Mouse (Mus musculus): ENCODE results near the gene Olfr1131.
"Not testable (repeated sequence)": the region's sequence is repeated elsewhere in the genome, so short reads cannot be mapped to it uniquely, and the experiment has no call there.

Gene Olfr1131

GRCm38 (mm10) chr2:87626804-87627203, at the start of gene Olfr1131:
Gene Olfr1131, plus strand, starts transcription at chr2:87627104.
- in situ Hi-C loops (cut with MboI; ENCODE audit: unreplicated experiment in 2 of 2) = no loop called here

GRCm38 (mm10) chr2:87605912-87606311, 21.0 kb upstream of the Olfr1131 start, which contains the start of gene Olfr1130:
Gene Olfr1130, plus strand, starts transcription at chr2:87606212.
- in situ Hi-C loops (cut with MboI; ENCODE audit: unreplicated experiment in 2 of 2) = not testable (repeated sequence)

GRCm38 (mm10) chr2:87637435-87637834, 10.5 kb downstream of the Olfr1131 start, which contains the start of gene Olfr1132:
Gene Olfr1132, minus strand, starts transcription at chr2:87637535.
- in situ Hi-C loops (cut with MboI; ENCODE audit: unreplicated experiment in 2 of 2) = no loop called here

GRCm38 (mm10) chr2:87642441-87642840, 15.5 kb downstream of the Olfr1131 start:
- in situ Hi-C loops (cut with MboI; ENCODE audit: unreplicated experiment in 2 of 2) = no loop called here

GRCm38 (mm10) chr2:87647274-87647673, 20.4 kb downstream of the Olfr1131 start, which contains the start of gene Olfr1133:
Gene Olfr1133, minus strand, starts transcription at chr2:87647374.
- in situ Hi-C loops (cut with MboI; ENCODE audit: unreplicated experiment in 2 of 2) = no loop called here

GRCm38 (mm10) chr2:87658360-87658759, 31.5 kb downstream of the Olfr1131 start, which contains the start of gene Olfr1134:
Gene Olfr1134, minus strand, starts transcription at chr2:87658460.
- in situ Hi-C loops (cut with MboI; ENCODE audit: unreplicated experiment in 2 of 2) = no loop called here

GRCm38 (mm10) chr2:87673564-87673963, 46.7 kb downstream of the Olfr1131 start, which contains the start of gene Olfr1135:
Gene Olfr1135, minus strand, starts transcription at chr2:87673664.
- in situ Hi-C loops (cut with MboI; ENCODE audit: unreplicated experiment in 2 of 2) = no loop called here
